In the genomic region with DNA sequence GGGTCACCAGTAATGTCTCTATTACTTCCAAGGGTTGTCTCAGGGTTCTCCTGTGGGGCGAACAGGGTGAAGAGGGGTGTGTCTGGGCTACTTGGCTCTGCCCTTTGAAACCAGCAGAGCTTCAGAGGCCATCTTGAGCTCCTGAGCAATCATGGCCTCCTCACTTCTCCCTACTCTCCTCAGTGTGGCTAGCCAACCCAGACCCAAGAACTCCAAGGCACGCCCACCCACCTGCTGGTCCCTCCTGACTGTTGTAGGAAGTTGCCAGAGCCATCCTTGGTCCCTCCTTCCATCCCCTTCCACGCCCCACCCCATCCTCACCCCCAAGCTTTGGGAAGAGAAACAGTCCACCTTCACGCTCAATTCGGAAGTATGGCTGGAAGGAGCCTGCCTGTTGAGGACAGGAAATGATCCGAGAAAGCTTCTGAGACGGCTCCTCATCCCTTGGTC, we compare ENCODE assay signal across 25 mouse cellular contexts.
DNase-seq lines count a peak whose midpoint lies in the region; ATAC-seq and TF ChIP-seq lines count a peak whose summit lies in the region.
"Had no signal": no experiment of that assay in that cellular context is flagged by ENCODE, and none has a peak within 500 bp of the region (broad histone marks: within the 10 kb centered on the region; RNA-seq: fewer than 3 reads in every experiment).

No protein-coding gene starts in this region.

- ATAC-seq in heart, embryonic 15.5 days (replicated peaks; ENCODE audit: insufficient number of reproducible peaks, insufficient read depth, low FRiP score, low read depth): 0 out of 2 replicates have a peak, but pooled peaks have one; percentile 32
- ATAC-seq in midbrain, embryonic 13.5 days: no peak
- ATAC-seq: forebrain, embryonic 14.5 days; inflammation-experienced regulatory T-cells, adult 6 months; intestine, postnatal 0 days had no signal

- no peak for TF ChIP-seq CTCF in ES-Bruce4 (IDR thresholded peaks at IDR 0.05; ENCODE audit: low read depth, low read length)

- H3K9ac ChIP-seq in heart, embryonic 15.5 days: no peak overlapping the region
- H3K9ac ChIP-seq in midbrain, embryonic 13.5 days (replicated peaks): no peak overlapping the region
- H3K9ac ChIP-seq in ES-Bruce4 (ENCODE audit: low read depth, poor library complexity, severe bottlenecking): no peak overlapping the region
- H3K9ac ChIP-seq: embryonic facial prominence, embryonic 15.5 days; heart, embryonic 12.5 days; hindbrain, embryonic 15.5 days had no signal

- WGBS in heart, embryonic 15.5 days: 79% methylated on average over 7 of the region's 7 CpGs
- 81% methylated on average over 7 of the region's 7 CpGs for WGBS in midbrain, embryonic 10.5 days
- WGBS in midbrain, embryonic 13.5 days: 87% methylated on average over 7 of the region's 7 CpGs

- TF ChIP-seq EP300 in ES-Bruce4 (IDR thresholded peaks at IDR 0.05; ENCODE audit: insufficient read depth, low read depth, low read length): no peak

- TF ChIP-seq POLR2A in ES-Bruce4 (IDR thresholded peaks at IDR 0.05; ENCODE audit: insufficient read depth, low read length): no peak

- no peak for DNase-seq in heart, adult 8-10 months (ENCODE audit: low spot score)
- DNase-seq in midbrain, embryonic 10.5 days (ENCODE audit: low spot score): no peak
- DNase-seq in ZHBTc4 (ENCODE audit: low read depth, low spot score): peak; percentile 72
- DNase-seq in urinary bladder, postnatal 36 days (ENCODE audit: low spot score in 2 of 2): no peak
- DNase-seq in right cerebral cortex, postnatal 25 days: no peak
- DNase-seq: adrenal gland, postnatal 10 days; cerebellum, adult 18-20 months; cerebellum, adult 9-11 months; cerebellum, postnatal 36 days; embryo, embryonic 11 days; gastrocnemius, adult 2 months; gastrocnemius, postnatal 25 days; heart, postnatal 4 days; kidney, adult 8-10 months had no signal

- H3K27me3 ChIP-seq in heart, embryonic 15.5 days: no peaks in the 10 kb centered on the region
- no peaks in the 10 kb centered on the region for H3K27me3 ChIP-seq in midbrain, embryonic 10.5 days (ENCODE audit: low read depth, poor library complexity, severe bottlenecking)
- no peaks in the 10 kb centered on the region for H3K27me3 ChIP-seq in midbrain, embryonic 13.5 days
- H3K27me3 ChIP-seq in ES-Bruce4 (ENCODE audit: control insufficient read depth, insufficient read depth, low read length, poor library complexity, severe bottlenecking): no peaks in the 10 kb centered on the region
- H3K27me3 ChIP-seq: embryonic facial prominence, embryonic 15.5 days; heart, embryonic 12.5 days; hindbrain, embryonic 15.5 days had no signal

- H3K27ac ChIP-seq in heart, embryonic 15.5 days: no peak overlapping the region
- H3K27ac ChIP-seq in midbrain, embryonic 10.5 days (replicated peaks): peak overlapping the region; percentile 38; the same call in 1 of the 2 replicates
- H3K27ac ChIP-seq in midbrain, embryonic 13.5 days: no peak overlapping the region
- H3K27ac ChIP-seq in ES-Bruce4 (ENCODE audit: insufficient read depth, low read length): peak overlapping the region; percentile 10; the same call in 1 of the 2 replicates
- H3K27ac ChIP-seq: embryonic facial prominence, embryonic 15.5 days; gastrocnemius, adult 2 months; hindbrain, embryonic 15.5 days had no signal

- H3K9me3 ChIP-seq in heart, embryonic 15.5 days (replicated peaks): no peaks in the 10 kb centered on the region
- no peaks in the 10 kb centered on the region for H3K9me3 ChIP-seq in midbrain, embryonic 10.5 days (replicated peaks)
- no peaks in the 10 kb centered on the region for H3K9me3 ChIP-seq in midbrain, embryonic 13.5 days
- no peaks in the 10 kb centered on the region for H3K9me3 ChIP-seq in ES-Bruce4 (replicated peaks; ENCODE audit: control insufficient read depth, insufficient read depth, low read length, poor library complexity, severe bottlenecking)
- H3K9me3 ChIP-seq: embryonic facial prominence, embryonic 15.5 days; forebrain, embryonic 10.5 days; heart, embryonic 12.5 days; hindbrain, embryonic 15.5 days had no signal

- no peaks in the 10 kb centered on the region for H3K36me3 ChIP-seq in heart, embryonic 15.5 days
- H3K36me3 ChIP-seq in midbrain, embryonic 10.5 days: no peaks in the 10 kb centered on the region
- H3K36me3 ChIP-seq in midbrain, embryonic 13.5 days: no peaks in the 10 kb centered on the region
- H3K36me3 ChIP-seq in ES-Bruce4 (ENCODE audit: control insufficient read depth, insufficient read depth, low read length, poor library complexity, severe bottlenecking): no peaks in the 10 kb centered on the region
- H3K36me3 ChIP-seq: embryonic facial prominence, embryonic 15.5 days; forebrain, embryonic 10.5 days; heart, embryonic 12.5 days; hindbrain, embryonic 15.5 days had no signal

- peaks cover 5% of the 10 kb centered on the region; the same call in 1 of the 2 replicates for H3K4me1 ChIP-seq in heart, embryonic 15.5 days (replicated peaks)
- H3K4me1 ChIP-seq in midbrain, embryonic 10.5 days: peaks cover 32% of the 10 kb centered on the region
- peaks cover 11% of the 10 kb centered on the region; the same call in 1 of the 2 replicates for H3K4me1 ChIP-seq in midbrain, embryonic 13.5 days (replicated peaks)
- H3K4me1 ChIP-seq in ES-Bruce4 (ENCODE audit: control insufficient read depth, insufficient read depth, low read length): peaks cover 16% of the 10 kb centered on the region

- no peak overlapping the region for H3K4me2 ChIP-seq in heart, embryonic 15.5 days
- H3K4me2 ChIP-seq in midbrain, embryonic 13.5 days (replicated peaks): no peak overlapping the region
- H3K4me2 ChIP-seq: embryonic facial prominence, embryonic 15.5 days; heart, embryonic 12.5 days; hindbrain, embryonic 15.5 days had no signal

- H3K4me3 ChIP-seq in heart, embryonic 15.5 days: no peak overlapping the region
- H3K4me3 ChIP-seq in midbrain, embryonic 10.5 days: no peak overlapping the region
- no peak overlapping the region for H3K4me3 ChIP-seq in midbrain, embryonic 13.5 days (replicated peaks)
- no peak overlapping the region for H3K4me3 ChIP-seq in ES-Bruce4 (ENCODE audit: low read depth, low read length)
- H3K4me3 ChIP-seq: embryonic facial prominence, embryonic 15.5 days; erythroblast, embryonic 14.5 days; forebrain, embryonic 10.5 days; gastrocnemius, adult 2 months; heart, embryonic 12.5 days; hindbrain, embryonic 15.5 days had no signal

Comparison
In these comparisons a context has a peak if more than half of its experiments do, and no peak if none do; other contexts are left out.
1. H3K27ac ChIP-seq: peak in midbrain, embryonic 10.5 days (single experiment) and ES-Bruce4 (single experiment); none in heart, embryonic 15.5 days (single experiment) and midbrain, embryonic 13.5 days (single experiment).